Mouse (Mus musculus): ENCODE data around the gene Pwwp2b.

Gene Pwwp2b

GRCm38 (mm10) chr7:139303280-139304011 is 55.2 kb downstream of the Pwwp2b start:
- peak; percentile 85 for DNase-seq

GRCm38 (mm10) chr7:139304322-139304721 is 56.0 kb downstream of the Pwwp2b start:
- DNase-seq, result no peak

DNA sequence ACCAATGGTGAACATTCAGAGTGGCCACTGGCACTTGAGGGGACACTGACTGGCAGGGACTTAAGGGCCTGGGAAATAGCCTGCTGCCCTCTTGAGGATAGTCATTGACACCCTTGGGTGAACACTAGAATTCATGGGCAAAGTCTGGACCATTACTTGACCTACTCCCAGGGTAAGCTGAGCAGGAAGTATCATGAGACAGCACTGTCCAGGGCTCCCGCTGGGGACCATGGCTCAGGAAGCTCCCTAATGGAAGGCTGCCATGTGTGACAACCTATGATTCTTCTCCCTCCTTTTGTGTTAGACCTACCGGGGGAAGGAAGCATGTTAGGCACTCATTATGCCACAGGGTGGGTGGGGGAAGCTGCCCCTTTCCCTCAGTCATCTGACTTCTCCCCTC is 58.8 kb downstream of the Pwwp2b start:
- no peak for DNase-seq

DNA sequence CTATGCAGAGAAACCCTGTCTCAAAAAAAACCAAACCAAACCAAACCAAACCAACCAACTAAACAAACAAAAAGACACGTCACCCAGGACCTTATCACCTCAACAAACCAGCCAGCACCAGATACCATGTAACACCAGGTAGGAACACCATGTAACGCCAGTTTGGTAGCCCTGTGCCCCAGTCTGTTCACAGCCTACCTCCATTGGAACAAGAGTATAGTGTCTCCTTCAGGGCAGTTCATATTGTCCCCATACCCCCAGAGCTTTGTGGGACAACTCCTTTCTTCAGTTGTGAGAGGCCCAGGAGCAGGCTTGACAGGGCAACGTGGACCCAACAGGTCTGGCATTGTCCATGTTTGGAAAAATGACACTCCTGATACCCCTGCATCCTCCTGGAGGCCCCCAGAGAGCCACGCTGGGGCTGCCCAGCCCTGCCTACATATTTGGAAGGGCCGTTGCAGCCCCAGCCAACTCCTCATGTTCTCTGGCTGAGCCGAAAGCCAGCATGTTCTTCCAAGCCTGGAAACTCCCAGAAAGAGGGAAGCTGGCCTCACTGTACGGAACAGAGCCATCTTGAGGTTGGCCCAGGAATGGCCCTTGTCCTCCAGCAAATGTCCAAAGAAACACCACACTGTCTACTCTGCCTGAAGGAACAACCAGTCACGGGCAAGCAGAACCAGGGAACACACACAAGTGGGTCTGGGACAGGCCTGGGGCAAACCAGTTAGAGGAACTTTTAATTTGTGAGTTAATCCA is 60.0 kb downstream of the Pwwp2b start:
- DNase-seq, result no peak

DNA sequence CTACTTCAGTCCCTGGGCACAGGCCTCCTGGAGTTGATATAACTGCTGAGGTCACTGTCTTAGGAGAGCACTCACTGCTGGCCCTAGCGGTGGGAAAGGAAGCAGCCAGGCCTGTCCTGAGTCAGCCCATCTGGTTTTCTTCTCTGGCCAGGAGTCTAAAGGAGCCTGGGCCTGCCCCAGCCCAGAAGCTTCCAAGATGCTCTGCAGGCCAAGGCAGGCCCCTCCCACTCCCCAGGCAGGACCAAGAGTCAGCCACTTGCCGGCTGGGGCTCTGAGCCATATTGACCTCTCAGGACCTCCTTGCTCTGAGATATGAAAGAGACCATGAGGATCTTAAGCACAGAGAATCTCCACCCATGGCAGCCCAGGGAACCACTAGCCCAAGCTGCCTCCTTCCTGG is 60.8 kb downstream of the Pwwp2b start:
- DNase-seq, result no peak

DNA sequence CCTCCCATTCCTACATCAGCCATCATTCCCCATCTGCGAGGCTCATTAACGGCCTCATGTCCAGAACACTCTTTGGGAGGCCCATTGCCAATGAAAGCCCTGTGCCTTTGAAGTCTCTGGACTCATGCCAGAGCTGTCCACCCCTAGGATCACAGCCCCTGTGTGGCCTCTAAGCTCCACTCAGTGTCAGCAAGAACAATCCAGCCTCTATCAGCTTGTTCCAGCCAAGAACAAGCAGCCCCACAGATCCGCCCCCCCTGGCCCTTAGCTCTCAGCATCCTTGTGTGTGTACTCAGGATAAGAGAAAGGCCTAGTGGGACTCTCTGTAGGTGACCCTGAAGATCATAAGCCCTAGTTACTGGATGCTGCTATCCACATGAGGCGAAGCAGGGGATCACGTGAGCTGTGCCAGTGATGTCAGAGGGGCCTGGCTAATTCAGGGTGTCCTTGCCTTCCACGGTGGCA is 62.2 kb downstream of the Pwwp2b start:
- no peak for DNase-seq

DNA sequence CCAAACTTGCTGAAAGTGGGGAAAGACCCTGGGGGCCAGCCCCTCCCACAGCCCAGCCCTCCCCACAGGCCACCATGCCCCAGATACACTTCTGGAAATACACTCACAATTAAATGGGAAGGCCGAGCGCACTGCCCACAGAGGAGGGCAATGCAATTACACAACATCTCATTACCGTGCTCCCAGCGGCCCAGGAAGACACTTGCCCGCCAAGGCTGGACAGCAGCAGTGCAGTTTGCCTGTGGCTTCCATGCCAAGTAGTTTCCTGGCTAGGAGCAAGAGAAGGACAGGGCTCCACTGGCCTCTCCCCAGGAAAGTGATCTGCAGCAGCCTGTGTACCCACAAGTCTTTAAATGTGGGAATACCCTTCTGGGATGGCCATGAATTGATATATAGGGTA is 64.4 kb downstream of the Pwwp2b start:
- DNase-seq, result no peak

DNA sequence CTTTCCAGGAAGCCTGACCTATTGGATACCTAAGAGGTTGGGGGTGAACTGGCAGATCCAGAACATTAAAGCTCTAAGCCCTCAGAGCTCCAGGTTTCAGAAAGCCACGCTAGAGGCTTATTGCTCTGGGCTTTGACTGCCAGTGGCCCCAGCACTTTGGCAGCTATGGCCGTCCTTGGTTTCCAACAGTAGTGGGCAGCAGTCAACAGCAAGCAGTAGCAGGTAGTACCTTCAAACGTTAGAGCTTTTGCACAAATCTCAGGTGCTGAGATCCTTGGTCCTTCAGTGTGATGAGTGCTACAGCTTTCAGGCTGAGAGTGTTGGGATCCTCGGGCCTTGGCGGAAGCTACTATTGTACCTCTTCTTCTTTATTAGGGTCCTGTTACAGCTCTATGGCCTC is 65.1 kb downstream of the Pwwp2b start:
- no peak for DNase-seq

DNA sequence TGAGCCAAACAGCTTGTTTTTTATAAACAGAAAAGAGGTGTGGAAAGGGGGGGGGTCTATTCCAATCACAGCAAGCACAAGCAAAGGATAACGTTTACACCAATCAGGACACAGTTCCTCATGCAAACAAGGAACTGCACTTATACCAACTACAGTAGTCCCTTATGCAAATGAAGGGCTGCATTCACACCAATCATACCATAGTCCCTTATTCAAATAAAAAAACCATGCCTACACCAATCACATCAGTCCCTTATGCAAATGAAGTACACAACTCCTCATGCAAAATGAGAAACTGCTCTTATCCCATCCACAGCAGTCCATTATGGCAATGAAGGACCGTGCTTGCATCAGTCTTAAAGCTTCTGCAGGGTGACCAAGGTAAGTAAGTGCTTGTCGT is 66.4 kb downstream of the Pwwp2b start:
- DNase-seq, result no peak

GRCm38 (mm10) chr7:139319006-139319411 is 70.7 kb downstream of the Pwwp2b start:
- peak; percentile 29 for DNase-seq

Data from layer of hippocampus, adult 9-11 months (tissue).